Mouse (Mus musculus) thymus, postnatal 25 days (tissue): ENCODE data around the gene Prss35.

Source experiments
- DNase-seq: peaks from one replicate; pipeline ENCODE4 v3.0.0; 2022

Gene Prss35

GRCm38 (mm10) chr9:86800600-86801163 lies 57.2 kb downstream of the Prss35 start:
- DNase-seq, result no peak
